Mouse (Mus musculus) bone marrow, adult 2 months (tissue): Measurements from ENCODE around the gene Lrfn2. TPM values are rescaled to one million over a fixed set of nuclear protein-coding genes. Genes with fewer than 3 reads are reported as not detected.

ENCODE experiments used
- H3K27ac ChIP-seq: fragments of 200-500 bp; 2 replicates; pipeline ENCODE4 v1.5.1; 2012; ENCODE audit warnings: low read depth, mild to moderate bottlenecking, control low read depth, inconsistent platforms, low read length; ENCODE audit not compliant: control insufficient read depth, poor library complexity, insufficient read depth
- H3K4me1 ChIP-seq: fragments of 200-500 bp; 2 replicates; pipeline ENCODE4 v1.6.1; 2011; ENCODE audit warnings: low read length; ENCODE audit not compliant: control insufficient read depth, insufficient read depth
- H3K4me3 ChIP-seq: fragments of 200-500 bp; replicated peaks from 2 replicates; pipeline ENCODE3; 2011; ENCODE audit warnings: mild to moderate bottlenecking, low read depth, low read length, control low read depth; ENCODE audit not compliant: control insufficient read depth
- CTCF ChIP-seq: fragments of 200-500 bp; IDR thresholded peaks from 2 replicates; pipeline ENCODE4 v1.5.1; 2011; ENCODE audit warnings: low read length, control low read depth; ENCODE audit not compliant: control insufficient read depth, insufficient read depth
- POLR2A ChIP-seq: fragments of 200-500 bp; IDR thresholded peaks from 2 replicates; pipeline ENCODE4 v1.6.1; 2011; ENCODE audit warnings: low read depth, mild to moderate bottlenecking, control low read depth, low read length, borderline replicate concordance; ENCODE audit not compliant: control insufficient read depth
- WGBS: fragments of 180-500 bp; shearing (Covaris S2); methylation state at CpG from one replicate; pipeline ENCODE4 v1.1.7; 2018; 5-methylcytosine and 5-hydroxymethylcytosine counted together
- polyA plus RNA-seq: library from polyadenylated mRNA; stranded (reverse); fragments of >200 nt; gene quantifications from 2 replicates; pipeline ENCODE4 v1.2.4, GENCODE M21; 2011; ENCODE audit warnings: low replicate concordance; ENCODE audit not compliant: missing spikeins, insufficient read depth, insufficient read length

Gene Lrfn2
- polyA plus RNA-seq, 1 experiment = not detected

- Histone ChIP-seq H3K4me1 (no peaks in the 10 kb centered on the region), H3K27ac (no peak overlapping the region; the same call in 1 of the 2 replicates), H3K4me3 (no peak overlapping the region)
- WGBS = 81% methylated on average over 8 of the region's 8 CpGs
- TF ChIP-seq POLR2A (no peak), CTCF (no peak)
Observed at GRCm38 (mm10) chr17:49061141-49061540, 129.0 kb downstream of the Lrfn2 start.

GRCm38 (mm10) chr17:49063789-49064188, 131.6 kb downstream of the Lrfn2 start:
- WGBS = 53% methylated on average over 3 of the region's 3 CpGs
- H3K4me3 ChIP-seq = no peak overlapping the region
- H3K4me1 ChIP-seq = no peaks in the 10 kb centered on the region
- H3K27ac ChIP-seq = no peak overlapping the region
- no peak for TF ChIP-seq CTCF
- no peak for TF ChIP-seq POLR2A

GRCm38 (mm10) chr17:49064526-49064925, 132.3 kb downstream of the Lrfn2 start:
- no peaks in the 10 kb centered on the region for H3K4me1 ChIP-seq
- H3K4me3 ChIP-seq = no peak overlapping the region
- no peak overlapping the region for H3K27ac ChIP-seq
- TF ChIP-seq POLR2A (no peak), CTCF (no peak)
- WGBS = 87% methylated on average over 8 of the region's 8 CpGs

GRCm38 (mm10) chr17:49065050-49065449, 132.9 kb downstream of the Lrfn2 start:
- WGBS = 82% methylated on average over 3 of the region's 3 CpGs
- Histone ChIP-seq H3K4me3 (no peak overlapping the region), H3K27ac (no peak overlapping the region), H3K4me1 (no peaks in the 10 kb centered on the region)
- TF ChIP-seq CTCF = no peak
- TF ChIP-seq POLR2A = no peak

GRCm38 (mm10) chr17:49066748-49067147, 134.6 kb downstream of the Lrfn2 start:
- WGBS = 39% methylated on average over 6 of the region's 6 CpGs
- no peaks in the 10 kb centered on the region for H3K4me1 ChIP-seq
- no peak overlapping the region for H3K4me3 ChIP-seq
- no peak overlapping the region for H3K27ac ChIP-seq
- TF ChIP-seq POLR2A = no peak
- no peak for TF ChIP-seq CTCF

- 67% methylated on average over 2 of the region's 2 CpGs for WGBS
- H3K27ac ChIP-seq = no peak overlapping the region
- H3K4me3 ChIP-seq = no peak overlapping the region
- H3K4me1 ChIP-seq = no peaks in the 10 kb centered on the region
- no peak for TF ChIP-seq CTCF
- TF ChIP-seq POLR2A = no peak
Observed at GRCm38 (mm10) chr17:49078168-49078567, 146.0 kb downstream of the Lrfn2 start.

GRCm38 (mm10) chr17:49079647-49080046, 147.5 kb downstream of the Lrfn2 start:
- Histone ChIP-seq H3K4me1 (no peaks in the 10 kb centered on the region), H3K4me3 (no peak overlapping the region), H3K27ac (no peak overlapping the region)
- 0% methylated on average over 2 of the region's 2 CpGs for WGBS
- TF ChIP-seq POLR2A (no peak), CTCF (no peak)

GRCm38 (mm10) chr17:49083594-49084380, 151.6 kb downstream of the Lrfn2 start:
- no peaks in the 10 kb centered on the region for H3K4me1 ChIP-seq
- TF ChIP-seq POLR2A = no peak
- TF ChIP-seq CTCF = no peak
- no peak overlapping the region for H3K27ac ChIP-seq
- H3K4me3 ChIP-seq = no peak overlapping the region
- WGBS = 73% methylated on average over 9 of the region's 9 CpGs
